14 mouse cellular contexts compared by ENCODE assay signal in genomic region chr12:24580996-24581683, GRCm38 (mm10). TPM values are rescaled to one million over a fixed set of nuclear protein-coding genes. Genes with fewer than 3 reads are reported as not detected.
DNase-seq lines count a peak whose midpoint lies in the region; ATAC-seq and TF ChIP-seq lines count a peak whose summit lies in the region.
"Had no signal": no experiment of that assay in that cellular context is flagged by ENCODE, and none has a peak within 500 bp of the region (broad histone marks: within the 10 kb centered on the region; RNA-seq: fewer than 3 reads in every experiment).

No protein-coding gene starts in this region.

- no peak for TF ChIP-seq EP300 in liver, postnatal 0 days (IDR thresholded peaks at IDR 0.05; ENCODE audit: low read depth)

- no peak overlapping the region for H3K4me3 ChIP-seq in heart, embryonic 11.5 days (ENCODE audit: low read depth, low read length)
- no peak overlapping the region for H3K4me3 ChIP-seq in heart, embryonic 10.5 days
- no peak overlapping the region for H3K4me3 ChIP-seq in liver, postnatal 0 days (ENCODE audit: low read depth, low read length)
- no peak overlapping the region for H3K4me3 ChIP-seq in kidney, embryonic 16.5 days (ENCODE audit: low read length)
- H3K4me3 ChIP-seq: embryonic facial prominence, embryonic 15.5 days; lung, embryonic 15.5 days; midbrain, embryonic 12.5 days had no signal

- no peak for DNase-seq in heart, embryonic 10.5 days (ENCODE audit: low spot score)
- peak; percentile 43 for DNase-seq in c-Kit-positive CD71-positive TER-119-negative erythroid progenitor cells, embryonic 14.5 days (ENCODE audit: low read depth)
- DNase-seq in layer of hippocampus, adult 8-10 months (ENCODE audit: low spot score in 2 of 2), result peak; percentile 64 to 71
- no peak for DNase-seq in liver, postnatal 0 days
- DNase-seq in neural tube, embryonic 10.5 days (ENCODE audit: extremely low spot score, low spot score), result no peak
- no peak for DNase-seq in kidney, postnatal 10 days
- DNase-seq: adrenal gland, adult 2 months; cerebellum, adult 8-10 months had no signal

- H3K4me2 ChIP-seq in heart, embryonic 11.5 days, result no peak overlapping the region; the same call in 1 of the 2 replicates
- no peak overlapping the region for H3K4me2 ChIP-seq in liver, postnatal 0 days (ENCODE audit: low read depth, low read length)
- H3K4me2 ChIP-seq in kidney, embryonic 16.5 days (replicated peaks; ENCODE audit: low read depth, low read length), result no peak overlapping the region
- H3K4me2 ChIP-seq: embryonic facial prominence, embryonic 15.5 days; lung, embryonic 15.5 days; midbrain, embryonic 12.5 days had no signal

- H3K9me3 ChIP-seq in heart, embryonic 11.5 days (replicated peaks; ENCODE audit: control insufficient read depth, low read length), result no peaks in the 10 kb centered on the region
- H3K9me3 ChIP-seq in heart, embryonic 10.5 days, result no peaks in the 10 kb centered on the region
- no peaks in the 10 kb centered on the region for H3K9me3 ChIP-seq in liver, postnatal 0 days (ENCODE audit: low read length)
- no peaks in the 10 kb centered on the region for H3K9me3 ChIP-seq in kidney, embryonic 16.5 days (ENCODE audit: low read length)
- H3K9me3 ChIP-seq: embryonic facial prominence, embryonic 15.5 days; lung, embryonic 15.5 days; midbrain, embryonic 12.5 days had no signal

- H3K27ac ChIP-seq in heart, embryonic 11.5 days (ENCODE audit: low read depth, low read length), result no peak overlapping the region
- H3K27ac ChIP-seq in heart, embryonic 10.5 days, result no peak overlapping the region
- no peak overlapping the region for H3K27ac ChIP-seq in liver, postnatal 0 days (ENCODE audit: low read depth)
- H3K27ac ChIP-seq in kidney, embryonic 16.5 days (ENCODE audit: low read length), result no peak overlapping the region
- H3K27ac ChIP-seq: embryonic facial prominence, embryonic 15.5 days; lung, embryonic 15.5 days; midbrain, embryonic 12.5 days had no signal

- 0 out of 2 replicates have a peak, but pooled peaks have one; percentile 35 for ATAC-seq in heart, embryonic 11.5 days (replicated peaks; ENCODE audit: insufficient number of reproducible peaks, low FRiP score, low TSS enrichment)
- peak; percentile 50; the same call in 1 of the 2 replicates for ATAC-seq in liver, postnatal 0 days
- ATAC-seq in kidney, embryonic 16.5 days (ENCODE audit: low FRiP score, low TSS enrichment), result no peak
- ATAC-seq: intestine, postnatal 0 days had no signal

- no peaks in the 10 kb centered on the region for H3K27me3 ChIP-seq in heart, embryonic 11.5 days (ENCODE audit: control insufficient read depth, insufficient read depth, low read length)
- H3K27me3 ChIP-seq in heart, embryonic 10.5 days (ENCODE audit: insufficient read depth, poor library complexity, severe bottlenecking), result no peaks in the 10 kb centered on the region
- peaks cover under 1% of the 10 kb centered on the region; the same call in 1 of the 2 replicates for H3K27me3 ChIP-seq in liver, postnatal 0 days (ENCODE audit: insufficient read depth, low read length)
- H3K27me3 ChIP-seq in kidney, embryonic 16.5 days (ENCODE audit: insufficient read depth, low read length), result no peaks in the 10 kb centered on the region
- H3K27me3 ChIP-seq: embryonic facial prominence, embryonic 15.5 days; lung, embryonic 15.5 days; midbrain, embryonic 12.5 days had no signal

- WGBS in heart, embryonic 11.5 days (ENCODE audit: insufficient replicate concordance), result 62% methylated on average over 14 of the region's 14 CpGs
- WGBS in heart, embryonic 10.5 days, result 65% methylated on average over 14 of the region's 14 CpGs
- WGBS in liver, postnatal 0 days (ENCODE audit: insufficient replicate concordance), result 70% methylated on average over 14 of the region's 14 CpGs
- WGBS in kidney, embryonic 16.5 days, result 85% methylated on average over 14 of the region's 14 CpGs

- H3K9ac ChIP-seq in heart, embryonic 11.5 days (ENCODE audit: low read depth, low read length), result no peak overlapping the region
- no peak overlapping the region for H3K9ac ChIP-seq in liver, postnatal 0 days (replicated peaks)
- H3K9ac ChIP-seq in kidney, embryonic 16.5 days (replicated peaks; ENCODE audit: low read length), result no peak overlapping the region
- H3K9ac ChIP-seq: embryonic facial prominence, embryonic 15.5 days; lung, embryonic 15.5 days; midbrain, embryonic 12.5 days had no signal

- H3K36me3 ChIP-seq in heart, embryonic 11.5 days (ENCODE audit: control insufficient read depth, insufficient read depth, low read length), result peaks cover 12% of the 10 kb centered on the region; the same call in 1 of the 2 replicates
- peaks cover 77% of the 10 kb centered on the region for H3K36me3 ChIP-seq in heart, embryonic 10.5 days
- H3K36me3 ChIP-seq in liver, postnatal 0 days (replicated peaks; ENCODE audit: insufficient read depth, low read length), result no peaks in the 10 kb centered on the region
- no peaks in the 10 kb centered on the region for H3K36me3 ChIP-seq in kidney, embryonic 16.5 days (ENCODE audit: insufficient read depth, low read length)
- H3K36me3 ChIP-seq: embryonic facial prominence, embryonic 15.5 days; lung, embryonic 15.5 days; midbrain, embryonic 12.5 days had no signal

- no peak for TF ChIP-seq CTCF in liver, postnatal 0 days (IDR thresholded peaks at IDR 0.05; ENCODE audit: low read depth)

- H3K4me1 ChIP-seq in heart, embryonic 11.5 days (ENCODE audit: control insufficient read depth, insufficient read depth, low read length), result peaks cover 14% of the 10 kb centered on the region
- peaks cover 8% of the 10 kb centered on the region for H3K4me1 ChIP-seq in heart, embryonic 10.5 days
- H3K4me1 ChIP-seq in liver, postnatal 0 days (ENCODE audit: insufficient read depth), result no peaks in the 10 kb centered on the region
- peaks cover 2% of the 10 kb centered on the region; the same call in 1 of the 2 replicates for H3K4me1 ChIP-seq in kidney, embryonic 16.5 days (ENCODE audit: insufficient read depth, low read length)
- H3K4me1 ChIP-seq: embryonic facial prominence, embryonic 15.5 days; lung, embryonic 15.5 days; midbrain, embryonic 12.5 days had no signal

RNA-seq across cellular contexts. Expression of gene Grhl1, which starts 9.1 kb away (rescaled TPM):
- polyA plus RNA-seq in heart, embryonic 11.5 days (2014; fragmentation: Nextera tagmentation; extraction: Ambion mirVana), result 3.3 and 4.9 TPM in 2 replicates
- 4.1 and 5.1 TPM in 2 replicates for polyA plus RNA-seq in heart, embryonic 10.5 days (2016; fragmentation: Nextera tagmentation; extraction: Ambion mirVana)
- total RNA-seq in layer of hippocampus, adult 8-10 months (2022), result 10 to 100 TPM; 21.8 to 28.0 (median 24.9) TPM
- 0.20 and 0.23 TPM in 2 replicates for polyA plus RNA-seq in liver, postnatal 0 days (2015; fragmentation: Nextera tagmentation; extraction: Ambion mirVana)
- 2.8 TPM in 2 replicates for polyA plus RNA-seq in kidney, embryonic 16.5 days (2015; fragmentation: Nextera tagmentation; extraction: Ambion mirVana)

Comparison
In these comparisons a context has a peak if more than half of its experiments do, and no peak if none do; other contexts are left out.
1. DNase-seq: peak in c-Kit-positive CD71-positive TER-119-negative erythroid progenitor cells, embryonic 14.5 days (single experiment) and layer of hippocampus, adult 8-10 months (2 of 2); none in heart, embryonic 10.5 days (single experiment), liver, postnatal 0 days (single experiment), neural tube, embryonic 10.5 days (single experiment) and kidney, postnatal 10 days (single experiment).